ENCODE assay signal across 11 mouse cellular contexts in the genomic region with DNA sequence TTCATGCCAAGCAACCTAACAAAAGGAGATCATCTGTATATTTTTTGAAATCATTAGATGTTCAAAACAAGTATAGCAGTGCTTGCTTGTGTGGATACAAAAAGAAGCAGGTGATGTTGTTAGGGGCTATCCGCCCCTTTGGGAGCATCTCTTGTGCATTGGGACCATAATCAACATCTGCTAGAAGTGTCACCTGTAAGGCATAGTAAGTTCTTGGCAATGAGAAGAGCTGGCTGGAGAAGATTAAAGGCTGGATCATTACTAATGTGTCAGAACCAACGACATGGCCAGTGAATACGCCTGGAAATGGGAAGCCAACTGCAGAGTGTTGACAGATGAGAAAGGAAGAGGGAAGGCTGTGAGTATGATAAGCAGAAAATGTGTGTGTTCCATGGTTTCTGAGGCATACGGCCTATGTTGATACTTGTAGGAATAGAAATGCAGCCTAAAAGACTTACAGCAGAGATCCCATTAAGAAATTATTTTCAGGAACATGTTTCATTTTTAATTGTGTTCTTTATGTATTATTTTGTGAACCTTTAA.
DNase-seq lines count a peak whose midpoint lies in the region; ATAC-seq and TF ChIP-seq lines count a peak whose summit lies in the region.
"Had no signal": no experiment of that assay in that cellular context is flagged by ENCODE, and none has a peak within 500 bp of the region (broad histone marks: within the 10 kb centered on the region; RNA-seq: fewer than 3 reads in every experiment).

No protein-coding gene starts in this region.

- peaks cover 9% of the 10 kb centered on the region; the same call in 1 of the 2 replicates for H3K4me1 ChIP-seq in neural tube, embryonic 12.5 days
- H3K4me1 ChIP-seq in liver, postnatal 0 days (ENCODE audit: insufficient read depth): no peaks in the 10 kb centered on the region
- H3K4me1 ChIP-seq: embryonic facial prominence, embryonic 12.5 days had no signal

- 48% methylated on average over 4 of the region's 4 CpGs for WGBS in neural tube, embryonic 12.5 days
- WGBS in liver, postnatal 0 days (ENCODE audit: insufficient replicate concordance): 59% methylated on average over 4 of the region's 4 CpGs

- H3K9ac ChIP-seq in neural tube, embryonic 12.5 days: no peak overlapping the region
- H3K9ac ChIP-seq in liver, postnatal 0 days (replicated peaks): no peak overlapping the region
- H3K9ac ChIP-seq: embryonic facial prominence, embryonic 12.5 days had no signal

- H3K27me3 ChIP-seq in neural tube, embryonic 12.5 days (replicated peaks): no peaks in the 10 kb centered on the region
- no peaks in the 10 kb centered on the region for H3K27me3 ChIP-seq in liver, postnatal 0 days (ENCODE audit: insufficient read depth, low read length)
- H3K27me3 ChIP-seq: embryonic facial prominence, embryonic 12.5 days had no signal

- H3K4me3 ChIP-seq in neural tube, embryonic 12.5 days: no peak overlapping the region
- H3K4me3 ChIP-seq in liver, postnatal 0 days (ENCODE audit: low read depth, low read length): no peak overlapping the region
- H3K4me3 ChIP-seq: embryonic facial prominence, embryonic 12.5 days had no signal

- ATAC-seq in neural tube, embryonic 12.5 days (ENCODE audit: low FRiP score, low read depth): no peak
- ATAC-seq in liver, postnatal 0 days: no peak
- no peak for ATAC-seq in CD4-positive, CD25-positive, alpha-beta regulatory T cell, adult 4 months

- H3K4me2 ChIP-seq in neural tube, embryonic 12.5 days (replicated peaks): peak overlapping the region; percentile 45
- no peak overlapping the region for H3K4me2 ChIP-seq in liver, postnatal 0 days (ENCODE audit: low read depth, low read length)
- H3K4me2 ChIP-seq: embryonic facial prominence, embryonic 12.5 days had no signal

- DNase-seq in heart, adult 18-20 months: peak; percentile 12 to 14
- DNase-seq in heart, postnatal 4 days: no peak
- DNase-seq in neural tube, embryonic 10.5 days (ENCODE audit: extremely low spot score, low spot score): no peak
- DNase-seq in layer of hippocampus, postnatal 36 days: peak; percentile 8 to 23
- no peak for DNase-seq in liver, postnatal 0 days
- DNase-seq: gastrocnemius, postnatal 25 days; kidney, postnatal 25 days; lung, postnatal 10 days had no signal

- H3K9me3 ChIP-seq in neural tube, embryonic 12.5 days: no peaks in the 10 kb centered on the region
- H3K9me3 ChIP-seq in liver, postnatal 0 days (ENCODE audit: low read length): no peaks in the 10 kb centered on the region
- H3K9me3 ChIP-seq: embryonic facial prominence, embryonic 12.5 days had no signal

- H3K27ac ChIP-seq in neural tube, embryonic 12.5 days: no peak overlapping the region
- no peak overlapping the region for H3K27ac ChIP-seq in liver, postnatal 0 days (ENCODE audit: low read depth)
- H3K27ac ChIP-seq: embryonic facial prominence, embryonic 12.5 days had no signal

- no peaks in the 10 kb centered on the region; the same call in 1 of the 2 replicates for H3K36me3 ChIP-seq in neural tube, embryonic 12.5 days
- no peaks in the 10 kb centered on the region for H3K36me3 ChIP-seq in liver, postnatal 0 days (replicated peaks; ENCODE audit: insufficient read depth, low read length)
- H3K36me3 ChIP-seq: embryonic facial prominence, embryonic 12.5 days had no signal

- no peak for TF ChIP-seq CTCF in liver, postnatal 0 days (IDR thresholded peaks at IDR 0.05; ENCODE audit: low read depth)

- TF ChIP-seq EP300 in liver, postnatal 0 days (IDR thresholded peaks at IDR 0.05; ENCODE audit: low read depth): no peak

Comparison
In these comparisons a context has a peak if more than half of its experiments do, and no peak if none do; other contexts are left out.
1. DNase-seq: peak in heart, adult 18-20 months (2 of 2) and layer of hippocampus, postnatal 36 days (2 of 2); none in heart, postnatal 4 days (single experiment), neural tube, embryonic 10.5 days (single experiment) and liver, postnatal 0 days (single experiment).